Mouse (Mus musculus) heart, postnatal 10 days (tissue): ENCODE measurements around the gene Col5a1. TPM values are rescaled to one million over a fixed set of nuclear protein-coding genes. Genes with fewer than 3 reads are reported as not detected.

Source experiments
- DNase-seq, 2 experiments: peaks; one replicate each; pipeline ENCODE4 v3.0.0; 2021
- intact Hi-C: fragments of 180-260 bp; cut with DNase I; formaldehyde crosslinking; loops from one replicate; pipeline ENCODE4 v1.15.1; 2025
- total RNA-seq, 2 experiments: library from RNA; stranded (reverse); gene quantifications; 2 replicates each; pipeline ENCODE4 v1.2.3; 2021

Gene Col5a1
- total RNA-seq, 2 experiments from 2014 or later = 157 to 164 TPM

GRCm38 (mm10) chr2:27917177-27917576, 31.0 kb downstream of the Col5a1 start:
- intact Hi-C loops = no loop called here

GRCm38 (mm10) chr2:27918106-27918505, 31.9 kb downstream of the Col5a1 start:
- DNase-seq = no peak
- intact Hi-C loops = no loop called here

More at GRCm38 (mm10) chr2:27917177-27917576, 31.0 kb downstream of the Col5a1 start:
- DNase-seq = no peak

- no peak for DNase-seq
- intact Hi-C loops = no loop called here
Observed at GRCm38 (mm10) chr2:27919309-27919850, 33.2 kb downstream of the Col5a1 start.

GRCm38 (mm10) chr2:27922053-27922452, 35.8 kb downstream of the Col5a1 start:
- intact Hi-C loops = no loop called here
- no peak for DNase-seq

GRCm38 (mm10) chr2:27923718-27924117, 37.5 kb downstream of the Col5a1 start:
- no peak for DNase-seq
- intact Hi-C loops = no loop called here

GRCm38 (mm10) chr2:27924463-27924862, 38.2 kb downstream of the Col5a1 start:
- no peak for DNase-seq
- intact Hi-C loops = no loop called here

- intact Hi-C loops = loop anchor here (1.0 to 5.0 kb wide), 2 partner anchors 47 to 491 kb away; no protein-coding TSS in a partner anchor
- peak; percentile 78 to 79 for DNase-seq
Observed at GRCm38 (mm10) chr2:27926478-27927165, 40.4 kb downstream of the Col5a1 start.

- intact Hi-C loops = no loop called here
Observed at GRCm38 (mm10) chr2:27930471-27931015, 44.3 kb downstream of the Col5a1 start.

GRCm38 (mm10) chr2:27931130-27931529, 44.9 kb downstream of the Col5a1 start:
- intact Hi-C loops = no loop called here
- DNase-seq = no peak

More at GRCm38 (mm10) chr2:27930471-27931015, 44.3 kb downstream of the Col5a1 start:
- DNase-seq = no peak

GRCm38 (mm10) chr2:27931971-27932370, 45.7 kb downstream of the Col5a1 start:
- no peak for DNase-seq
- intact Hi-C loops = no loop called here

- intact Hi-C loops = no loop called here
- DNase-seq = peak; percentile 73 to 76
Observed at GRCm38 (mm10) chr2:27934269-27934668, 48.0 kb downstream of the Col5a1 start.

- DNase-seq = no peak
- intact Hi-C loops = no loop called here
Observed at GRCm38 (mm10) chr2:27934831-27935230, 48.6 kb downstream of the Col5a1 start.

- DNase-seq = no peak
- intact Hi-C loops = no loop called here
Observed at GRCm38 (mm10) chr2:27935441-27935840, 49.2 kb downstream of the Col5a1 start.

GRCm38 (mm10) chr2:27936607-27937191, 50.5 kb downstream of the Col5a1 start:
- intact Hi-C loops = no loop called here
- peak; percentile 80 to 83 for DNase-seq

- intact Hi-C loops = no loop called here
- peak; percentile 50 to 57 for DNase-seq
Observed at GRCm38 (mm10) chr2:27939433-27939832, 53.2 kb downstream of the Col5a1 start.

- intact Hi-C loops = no loop called here
- no peak for DNase-seq
Observed at GRCm38 (mm10) chr2:27940144-27940543, 53.9 kb downstream of the Col5a1 start.

GRCm38 (mm10) chr2:27947252-27947651, 61.0 kb downstream of the Col5a1 start:
- intact Hi-C loops = no loop called here
- no peak for DNase-seq

- no peak for DNase-seq
- intact Hi-C loops = no loop called here
Observed at GRCm38 (mm10) chr2:27947917-27948316, 61.7 kb downstream of the Col5a1 start.

GRCm38 (mm10) chr2:27953866-27954265, 67.6 kb downstream of the Col5a1 start:
- peak; percentile 75 to 77 for DNase-seq
- intact Hi-C loops = no loop called here

- intact Hi-C loops = no loop called here
- DNase-seq = no peak
Observed at GRCm38 (mm10) chr2:27954924-27955323, 68.7 kb downstream of the Col5a1 start.

GRCm38 (mm10) chr2:27956751-27957150, 70.5 kb downstream of the Col5a1 start:
- intact Hi-C loops = no loop called here
- peak; percentile 48 to 51 for DNase-seq

GRCm38 (mm10) chr2:27957184-27957583, 71.0 kb downstream of the Col5a1 start:
- intact Hi-C loops = no loop called here
- DNase-seq = peak; percentile 57 to 62
